Mouse (Mus musculus): ENCODE data around the gene Nab2. TPM values are rescaled to one million over a fixed set of nuclear protein-coding genes. Genes with fewer than 3 reads are reported as not detected.

The Nab2 gene
- polyA plus RNA-seq, 1 experiment = 18.6 TPM

GRCm38 (mm10) chr10:127665366-127666181 lies 2.8 kb downstream of the Nab2 start:
- H3K27ac ChIP-seq (ENCODE audit: insufficient read depth, low read depth, low read length) = peak overlapping the region; percentile 91
- H3K4me3 ChIP-seq (ENCODE audit: insufficient read depth, low read depth, low read length) = peak overlapping the region; percentile 89
- DNase-seq = peak; percentile 26
- 23% methylated on average over 14 of the region's 14 CpGs for WGBS
- H3K36me3 ChIP-seq (ENCODE audit: control insufficient read depth, insufficient read depth, low read length) = no peaks in the 10 kb centered on the region
- no peaks in the 10 kb centered on the region for H3K27me3 ChIP-seq (replicated peaks; ENCODE audit: control insufficient read depth, insufficient read depth, low read length)
- peaks cover 27% of the 10 kb centered on the region for H3K4me1 ChIP-seq (ENCODE audit: control insufficient read depth, insufficient read depth, low read length)
- no peak for TF ChIP-seq POLR2A (IDR thresholded peaks at IDR 0.05; ENCODE audit: low read depth, low read length)
- TF ChIP-seq CTCF (conservative IDR thresholded peaks at IDR 0.05; ENCODE audit: insufficient read depth, insufficient read length, low read depth, low read length) = no peak

- Histone ChIP-seq H3K4me1 (ENCODE audit: control insufficient read depth, insufficient read depth, low read length) (peaks cover 27% of the 10 kb centered on the region), H3K27me3 (replicated peaks; ENCODE audit: control insufficient read depth, insufficient read depth, low read length) (no peaks in the 10 kb centered on the region), H3K27ac (ENCODE audit: insufficient read depth, low read depth, low read length) (no peak overlapping the region), H3K36me3 (ENCODE audit: control insufficient read depth, insufficient read depth, low read length) (no peaks in the 10 kb centered on the region), H3K4me3 (ENCODE audit: insufficient read depth, low read depth, low read length) (no peak overlapping the region)
- DNase-seq = no peak
- TF ChIP-seq CTCF (conservative IDR thresholded peaks at IDR 0.05; ENCODE audit: insufficient read depth, insufficient read length, low read depth, low read length) (no peak), POLR2A (IDR thresholded peaks at IDR 0.05; ENCODE audit: low read depth, low read length) (no peak)
- WGBS = 50% methylated on average over 13 of the region's 13 CpGs
These were observed 3.5 kb downstream of the Nab2 start for GRCm38 (mm10) chr10:127664891-127665290.

- H3K27me3 ChIP-seq (replicated peaks; ENCODE audit: control insufficient read depth, insufficient read depth, low read length) = no peaks in the 10 kb centered on the region
- DNase-seq = no peak
- peaks cover 27% of the 10 kb centered on the region for H3K4me1 ChIP-seq (ENCODE audit: control insufficient read depth, insufficient read depth, low read length)
- TF ChIP-seq POLR2A (IDR thresholded peaks at IDR 0.05; ENCODE audit: low read depth, low read length) (no peak), CTCF (conservative IDR thresholded peaks at IDR 0.05; ENCODE audit: insufficient read depth, insufficient read length, low read depth, low read length) (no peak)
- no peak overlapping the region for H3K27ac ChIP-seq (ENCODE audit: insufficient read depth, low read depth, low read length)
- H3K4me3 ChIP-seq (ENCODE audit: insufficient read depth, low read depth, low read length) = no peak overlapping the region
- H3K36me3 ChIP-seq (ENCODE audit: control insufficient read depth, insufficient read depth, low read length) = no peaks in the 10 kb centered on the region
- WGBS = 69% methylated on average over 16 of the region's 16 CpGs
These were observed 4.2 kb downstream of the Nab2 start for GRCm38 (mm10) chr10:127664166-127664565.

GRCm38 (mm10) chr10:127663590-127663989 lies 4.8 kb downstream of the Nab2 start:
- Histone ChIP-seq H3K27ac (ENCODE audit: insufficient read depth, low read depth, low read length) (no peak overlapping the region), H3K36me3 (ENCODE audit: control insufficient read depth, insufficient read depth, low read length) (no peaks in the 10 kb centered on the region), H3K4me3 (ENCODE audit: insufficient read depth, low read depth, low read length) (no peak overlapping the region), H3K27me3 (replicated peaks; ENCODE audit: control insufficient read depth, insufficient read depth, low read length) (no peaks in the 10 kb centered on the region), H3K4me1 (ENCODE audit: control insufficient read depth, insufficient read depth, low read length) (peaks cover 24% of the 10 kb centered on the region)
- TF ChIP-seq POLR2A (IDR thresholded peaks at IDR 0.05; ENCODE audit: low read depth, low read length) = no peak
- TF ChIP-seq CTCF (conservative IDR thresholded peaks at IDR 0.05; ENCODE audit: insufficient read depth, insufficient read length, low read depth, low read length) = no peak
- 45% methylated on average over 5 of the region's 5 CpGs for WGBS
- peak; percentile 27 for DNase-seq

- H3K27ac ChIP-seq (ENCODE audit: insufficient read depth, low read depth, low read length) = peak overlapping the region; percentile 26
- peak; percentile 45 for DNase-seq
- no peaks in the 10 kb centered on the region for H3K27me3 ChIP-seq (replicated peaks; ENCODE audit: control insufficient read depth, insufficient read depth, low read length)
- H3K4me1 ChIP-seq (ENCODE audit: control insufficient read depth, insufficient read depth, low read length) = peaks cover 27% of the 10 kb centered on the region
- 36% methylated on average over 19 of the region's 19 CpGs for WGBS
- TF ChIP-seq CTCF (conservative IDR thresholded peaks at IDR 0.05; ENCODE audit: insufficient read depth, insufficient read length, low read depth, low read length) (no peak), POLR2A (IDR thresholded peaks at IDR 0.05; ENCODE audit: low read depth, low read length) (no peak)
- no peak overlapping the region for H3K4me3 ChIP-seq (ENCODE audit: insufficient read depth, low read depth, low read length)
- H3K36me3 ChIP-seq (ENCODE audit: control insufficient read depth, insufficient read depth, low read length) = no peaks in the 10 kb centered on the region
These were observed 5.6 kb downstream of the Nab2 start for GRCm38 (mm10) chr10:127662666-127663253.

- peaks cover 27% of the 10 kb centered on the region for H3K4me1 ChIP-seq (ENCODE audit: control insufficient read depth, insufficient read depth, low read length)
- H3K27ac ChIP-seq (ENCODE audit: insufficient read depth, low read depth, low read length) = peak overlapping the region; percentile 78
- DNase-seq = peak; percentile 93
- TF ChIP-seq CTCF (conservative IDR thresholded peaks at IDR 0.05; ENCODE audit: insufficient read depth, insufficient read length, low read depth, low read length) = 0 out of 2 replicates have a peak, but pooled peaks have one; percentile 13
- no peak for TF ChIP-seq POLR2A (IDR thresholded peaks at IDR 0.05; ENCODE audit: low read depth, low read length)
- no peaks in the 10 kb centered on the region for H3K27me3 ChIP-seq (replicated peaks; ENCODE audit: control insufficient read depth, insufficient read depth, low read length)
- H3K4me3 ChIP-seq (ENCODE audit: insufficient read depth, low read depth, low read length) = peak overlapping the region; percentile 19
- WGBS = 4% methylated on average over 16 of the region's 16 CpGs
- H3K36me3 ChIP-seq (ENCODE audit: control insufficient read depth, insufficient read depth, low read length) = no peaks in the 10 kb centered on the region
These were observed 6.3 kb downstream of the Nab2 start for GRCm38 (mm10) chr10:127661915-127662663.
